Mouse (Mus musculus) bone marrow, adult 2 months (tissue): ENCODE results near the gene Rhoj.

Experiments
- CTCF ChIP-seq: fragments of 200-500 bp; IDR thresholded peaks from 2 replicates; pipeline ENCODE4 v1.5.1; 2011; ENCODE audit warnings: low read length, control low read depth; ENCODE audit not compliant: control insufficient read depth, insufficient read depth
- POLR2A ChIP-seq: fragments of 200-500 bp; IDR thresholded peaks from 2 replicates; pipeline ENCODE4 v1.6.1; 2011; ENCODE audit warnings: low read depth, mild to moderate bottlenecking, control low read depth, low read length, borderline replicate concordance; ENCODE audit not compliant: control insufficient read depth

DNA sequence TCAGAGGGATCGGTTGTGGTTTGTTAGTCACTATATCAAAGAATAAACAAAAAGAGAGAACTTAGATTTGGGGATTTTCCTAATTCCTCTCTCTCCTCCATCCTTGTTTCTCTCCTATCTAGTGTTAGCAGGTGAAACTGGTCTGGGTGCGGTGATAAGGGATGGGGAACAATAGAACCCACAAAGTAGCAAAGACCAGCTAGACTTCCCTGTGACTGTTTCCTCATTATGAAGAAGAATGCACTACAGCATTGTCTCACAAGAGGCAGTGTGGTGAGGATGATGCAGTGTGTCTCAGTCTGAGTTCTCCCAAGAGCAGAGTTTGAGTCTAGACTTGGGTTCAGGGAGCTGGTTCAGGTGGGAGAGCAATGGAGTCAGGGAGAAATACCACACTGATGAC, 30.7 kb upstream of the Rhoj start:
- TF ChIP-seq CTCF (no peak), POLR2A (no peak)
